Mouse (Mus musculus) layer of hippocampus, adult 2 months (tissue): ENCODE results near the gene St3gal6. TPM values are rescaled to one million over a fixed set of nuclear protein-coding genes. Genes with fewer than 3 reads are reported as not detected.
A peak's percentile ranks its signal among the peaks of the same experiment; 100 is the strongest.

ENCODE experiments used
- DNase-seq, 2 experiments: peaks; one replicate each; pipeline ENCODE4 v3.0.0; 2022; ENCODE audit warnings: low spot score in 2 of 2
- H3K27ac ChIP-seq: fragments of 200-600 bp; 2 replicates; pipeline ENCODE4 v1.8.1; 2022
- H3K4me3 ChIP-seq: fragments of 200-600 bp; 2 replicates; pipeline ENCODE4 v1.8.1; 2022; ENCODE audit warnings: mild to moderate bottlenecking
- CTCF ChIP-seq: fragments of 200-600 bp; conservative IDR thresholded peaks from 2 replicates; pipeline ENCODE4 v1.8.1; 2022; ENCODE audit warnings: antibody characterized with exemption, mild to moderate bottlenecking, moderate library complexity
- total RNA-seq, 2 experiments: library from RNA; stranded (reverse); gene quantifications; 2 replicates each; pipeline ENCODE4 v1.2.3; 2021

St3gal6 gene
- total RNA-seq, 2 experiments from 2014 or later = 13.0 to 17.4 TPM

- Histone ChIP-seq H3K4me3 (no peak overlapping the region), H3K27ac (no peak overlapping the region)
- no peak for DNase-seq
- no peak for TF ChIP-seq CTCF
Measured at GRCm38 (mm10) chr16:58516161-58516560, 7.9 kb downstream of the St3gal6 start.

GRCm38 (mm10) chr16:58514565-58514964, 9.5 kb downstream of the St3gal6 start:
- Histone ChIP-seq H3K4me3 (no peak overlapping the region), H3K27ac (peak overlapping the region; percentile 78; the same call in 1 of the 2 replicates)
- TF ChIP-seq CTCF = peak; percentile 75
- DNase-seq = no peak

- no peak for TF ChIP-seq CTCF
- DNase-seq = no peak
- Histone ChIP-seq H3K4me3 (no peak overlapping the region), H3K27ac (peak overlapping the region; percentile 78)
Measured at GRCm38 (mm10) chr16:58513755-58514154, 10.3 kb downstream of the St3gal6 start.

- TF ChIP-seq CTCF = no peak
- peak overlapping the region; percentile 78 for H3K27ac ChIP-seq
- DNase-seq = peak in 1 of 2 experiments; percentile 25
- H3K4me3 ChIP-seq = no peak overlapping the region
Measured at GRCm38 (mm10) chr16:58512887-58513286, 11.2 kb downstream of the St3gal6 start.

- no peak for DNase-seq
- TF ChIP-seq CTCF = no peak
- Histone ChIP-seq H3K27ac (peak overlapping the region; percentile 78), H3K4me3 (peak overlapping the region; percentile 17; the same call in 1 of the 2 replicates)
Measured at GRCm38 (mm10) chr16:58512181-58512761, 11.8 kb downstream of the St3gal6 start.

- no peak for TF ChIP-seq CTCF
- Histone ChIP-seq H3K4me3 (no peak overlapping the region), H3K27ac (no peak overlapping the region)
- no peak for DNase-seq
Measured at GRCm38 (mm10) chr16:58504945-58505344, 19.1 kb downstream of the St3gal6 start.

GRCm38 (mm10) chr16:58502566-58502965, 21.5 kb downstream of the St3gal6 start:
- no peak for DNase-seq
- Histone ChIP-seq H3K27ac (peak overlapping the region; percentile 36; the same call in 1 of the 2 replicates), H3K4me3 (no peak overlapping the region)
- TF ChIP-seq CTCF = no peak

GRCm38 (mm10) chr16:58501760-58502301, 22.2 kb downstream of the St3gal6 start:
- TF ChIP-seq CTCF = no peak
- DNase-seq = no peak
- Histone ChIP-seq H3K4me3 (no peak overlapping the region), H3K27ac (peak overlapping the region; percentile 70; the same call in 1 of the 2 replicates)

GRCm38 (mm10) chr16:58499650-58500049, 24.4 kb downstream of the St3gal6 start:
- no peak overlapping the region for H3K4me3 ChIP-seq
- DNase-seq = no peak
- TF ChIP-seq CTCF = no peak
- H3K27ac ChIP-seq = peak overlapping the region; percentile 61

- Histone ChIP-seq H3K4me3 (no peak overlapping the region), H3K27ac (peak overlapping the region; percentile 61)
- TF ChIP-seq CTCF = no peak
- no peak for DNase-seq
Measured at GRCm38 (mm10) chr16:58499172-58499584, 24.9 kb downstream of the St3gal6 start.

- no peak for DNase-seq
- TF ChIP-seq CTCF = no peak
- Histone ChIP-seq H3K4me3 (no peak overlapping the region), H3K27ac (peak overlapping the region; percentile 61; the same call in 1 of the 2 replicates)
Measured at GRCm38 (mm10) chr16:58497886-58498713, 25.9 kb downstream of the St3gal6 start.

GRCm38 (mm10) chr16:58496791-58497190, 27.3 kb downstream of the St3gal6 start:
- no peak for DNase-seq
- no peak for TF ChIP-seq CTCF
- peak overlapping the region; percentile 61; the same call in 1 of the 2 replicates for H3K27ac ChIP-seq
- no peak overlapping the region for H3K4me3 ChIP-seq

- TF ChIP-seq CTCF = no peak
- no peak for DNase-seq
- no peak overlapping the region for H3K27ac ChIP-seq
- no peak overlapping the region for H3K4me3 ChIP-seq
Measured at GRCm38 (mm10) chr16:58487861-58488260, 36.2 kb downstream of the St3gal6 start.
